Comparison of ENCODE assay signal across 27 mouse cellular contexts in genomic region chr13:99075467-99075866, GRCm38 (mm10).
DNase-seq lines count a peak whose midpoint lies in the region; ATAC-seq and TF ChIP-seq lines count a peak whose summit lies in the region.
"Had no signal": no experiment of that assay in that cellular context is flagged by ENCODE, and none has a peak within 500 bp of the region (broad histone marks: within the 10 kb centered on the region; RNA-seq: fewer than 3 reads in every experiment).

No protein-coding gene starts in this region.

- 0 out of 2 replicates have a peak, but pooled peaks have one; percentile 8 for ATAC-seq in liver, postnatal 0 days
- no peak for ATAC-seq in liver, embryonic 11.5 days (replicated peaks; ENCODE audit: low FRiP score)
- ATAC-seq in common myeloid progenitor, adult 5-6 weeks (replicated peaks; ENCODE audit: low read depth, poor library complexity, severe bottlenecking), result peak; percentile 84
- ATAC-seq in neutrophil, adult 5-6 weeks (ENCODE audit: extremely low read depth, insufficient number of reproducible peaks, low FRiP score, poor library complexity, severe bottlenecking), result peak; percentile 73
- ATAC-seq: forebrain, embryonic 14.5 days; intestine, postnatal 0 days; midbrain, embryonic 13.5 days had no signal

- H3K9me3 ChIP-seq in liver, postnatal 0 days (ENCODE audit: low read length), result no peaks in the 10 kb centered on the region
- H3K9me3 ChIP-seq in liver, embryonic 11.5 days (ENCODE audit: control insufficient read depth, low read length), result no peaks in the 10 kb centered on the region
- H3K9me3 ChIP-seq: embryonic facial prominence, embryonic 12.5 days; G1E; limb, embryonic 12.5 days; midbrain, embryonic 13.5 days had no signal

- no peak overlapping the region for H3K27ac ChIP-seq in liver, postnatal 0 days (ENCODE audit: low read depth)
- no peak overlapping the region for H3K27ac ChIP-seq in liver, embryonic 11.5 days (ENCODE audit: low read depth, low read length)
- H3K27ac ChIP-seq: embryonic facial prominence, embryonic 12.5 days; hindbrain, embryonic 14.5 days; limb, embryonic 12.5 days; midbrain, embryonic 13.5 days had no signal

- no peak overlapping the region for H3ac ChIP-seq in C2C12 (ENCODE audit: control insufficient read depth, insufficient read length, low read depth)

- TF ChIP-seq CTCF in liver, postnatal 0 days (IDR thresholded peaks at IDR 0.05; ENCODE audit: low read depth), result no peak
- no peak for TF ChIP-seq CTCF in C2C12 (IDR thresholded peaks at IDR 0.05; ENCODE audit: control insufficient read depth, insufficient read depth, insufficient read length)

- DNase-seq in liver, postnatal 0 days, result no peak
- no peak for DNase-seq in liver, embryonic 11.5 days (ENCODE audit: low spot score)
- DNase-seq in kidney, adult 8-10 months, result no peak
- DNase-seq in gastrocnemius, postnatal 4 days (ENCODE audit: low spot score in 2 of 2), result no peak
- DNase-seq: adrenal gland, postnatal 10 days; B cell, adult 2 months; cerebellum, adult 9-10 months; cerebellum, postnatal 36 days; embryo, embryonic 11 days; gastrocnemius, postnatal 14 days; heart, postnatal 36 days; kidney, postnatal 25 days; retina, postnatal 1 day; right cerebral cortex, postnatal 14 days; thymus, postnatal 4 days had no signal

- no peaks in the 10 kb centered on the region for H3K79me2 ChIP-seq in C2C12 (ENCODE audit: control insufficient read depth, insufficient read depth)

- H3K4me3 ChIP-seq in liver, postnatal 0 days (ENCODE audit: low read depth, low read length), result no peak overlapping the region
- H3K4me3 ChIP-seq in liver, embryonic 11.5 days (ENCODE audit: low read depth, low read length), result no peak overlapping the region
- no peak overlapping the region for H3K4me3 ChIP-seq in C2C12 (ENCODE audit: insufficient read depth, poor library complexity, severe bottlenecking)
- H3K4me3 ChIP-seq: embryonic facial prominence, embryonic 12.5 days; limb, embryonic 12.5 days; megakaryocyte, embryonic 14.5 days; midbrain, embryonic 13.5 days had no signal

- no peak overlapping the region for H3K4me2 ChIP-seq in liver, postnatal 0 days (ENCODE audit: low read depth, low read length)
- H3K4me2 ChIP-seq in liver, embryonic 11.5 days, result no peak overlapping the region
- H3K4me2 ChIP-seq: embryonic facial prominence, embryonic 12.5 days; hindbrain, embryonic 14.5 days; limb, embryonic 12.5 days; midbrain, embryonic 13.5 days had no signal

- no peak for TF ChIP-seq EP300 in liver, postnatal 0 days (IDR thresholded peaks at IDR 0.05; ENCODE audit: low read depth)

- H3K9ac ChIP-seq in liver, postnatal 0 days (replicated peaks), result no peak overlapping the region
- no peak overlapping the region for H3K9ac ChIP-seq in liver, embryonic 11.5 days (ENCODE audit: low read depth, low read length)
- H3K9ac ChIP-seq: embryonic facial prominence, embryonic 12.5 days; hindbrain, embryonic 14.5 days; limb, embryonic 12.5 days; midbrain, embryonic 13.5 days had no signal

- no peaks in the 10 kb centered on the region for H3K79me3 ChIP-seq in C2C12 (ENCODE audit: low read depth)

- 53% methylated on average over 4 of the region's 4 CpGs for WGBS in liver, postnatal 0 days (ENCODE audit: insufficient replicate concordance)
- WGBS in liver, embryonic 11.5 days, result 50% methylated on average over 4 of the region's 4 CpGs

- no peaks in the 10 kb centered on the region for H3K27me3 ChIP-seq in liver, postnatal 0 days (ENCODE audit: insufficient read depth, low read length)
- no peaks in the 10 kb centered on the region for H3K27me3 ChIP-seq in liver, embryonic 11.5 days (replicated peaks; ENCODE audit: control insufficient read depth, insufficient read depth, low read length)
- H3K27me3 ChIP-seq in C2C12 (ENCODE audit: control insufficient read depth, insufficient read depth, insufficient read length), result no peaks in the 10 kb centered on the region
- H3K27me3 ChIP-seq: CH12.LX; embryonic facial prominence, embryonic 12.5 days; limb, embryonic 12.5 days had no signal

- H3K4me1 ChIP-seq in liver, postnatal 0 days (ENCODE audit: insufficient read depth), result no peaks in the 10 kb centered on the region
- no peaks in the 10 kb centered on the region for H3K4me1 ChIP-seq in liver, embryonic 11.5 days (replicated peaks; ENCODE audit: control insufficient read depth, insufficient read depth, low read length)

- no peaks in the 10 kb centered on the region for H3K36me3 ChIP-seq in liver, postnatal 0 days (replicated peaks; ENCODE audit: insufficient read depth, low read length)
- no peaks in the 10 kb centered on the region for H3K36me3 ChIP-seq in liver, embryonic 11.5 days (ENCODE audit: control insufficient read depth, insufficient read depth, low read length)
- no peaks in the 10 kb centered on the region for H3K36me3 ChIP-seq in C2C12 (ENCODE audit: control insufficient read depth, insufficient read depth)
- H3K36me3 ChIP-seq: embryonic facial prominence, embryonic 12.5 days; G1E; limb, embryonic 12.5 days; midbrain, embryonic 13.5 days had no signal

TF ChIP-seq in C2C12, 6 proteins besides CTCF, POLR2A, EP300 and RAD21:
- TF ChIP-seq FOSL1 (IDR thresholded peaks at IDR 0.05; ENCODE audit: insufficient read depth, low read length, poor library complexity, severe bottlenecking) (no peak), CEBPB (IDR thresholded peaks at IDR 0.05; ENCODE audit: low read depth) (peak; percentile 27)
TF ChIP-seq in C2C12: peak in this region for 1.
